Mouse (Mus musculus): Measurements from ENCODE around the gene Egfem1. TPM values are rescaled to one million over a fixed set of nuclear protein-coding genes. Genes with fewer than 3 reads are reported as not detected.

Egfem1 gene
- polyA plus RNA-seq, 1 experiment = not detected

DNA sequence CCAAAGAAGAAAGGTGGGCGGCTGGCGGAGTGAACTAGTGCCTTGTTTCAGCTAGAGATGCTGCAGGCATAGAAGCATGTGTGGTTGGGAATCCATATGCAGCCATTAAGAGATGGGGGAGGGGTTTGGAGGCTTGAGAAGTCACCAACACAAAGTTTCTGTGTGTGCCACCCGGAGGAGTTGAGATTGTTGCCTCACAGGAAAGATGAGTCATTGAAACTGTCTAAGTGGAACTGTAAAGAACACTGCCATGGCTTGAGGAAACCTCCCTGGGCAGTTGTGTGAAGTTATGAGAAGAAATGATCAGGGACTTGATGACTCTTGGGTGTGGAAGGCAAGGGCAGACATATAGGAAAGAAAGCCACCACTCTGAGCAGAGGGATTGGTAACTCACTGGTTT is 32.7 kb downstream of the Egfem1 start:
- no peak for TF ChIP-seq TCF3 (IDR thresholded peaks at IDR 0.05; ENCODE audit: insufficient read length, low read depth)
- no peak for TF ChIP-seq SRF (IDR thresholded peaks at IDR 0.05; ENCODE audit: control insufficient read depth, insufficient read length, low read depth)
- TF ChIP-seq POLR2AphosphoS2 (IDR thresholded peaks at IDR 0.05; ENCODE audit: insufficient read length, low read depth) = no peak
- no peak for TF ChIP-seq MAX (IDR thresholded peaks at IDR 0.05; ENCODE audit: low read depth)
- TF ChIP-seq USF1 (IDR thresholded peaks at IDR 0.05; ENCODE audit: low read depth) = no peak
- no peak for TF ChIP-seq CEBPB (IDR thresholded peaks at IDR 0.05; ENCODE audit: insufficient read depth, poor library complexity, severe bottlenecking)
- no peak for TF ChIP-seq E2F4 (IDR thresholded peaks at IDR 0.05; ENCODE audit: insufficient read depth)
- no peak for TF ChIP-seq POLR2A (IDR thresholded peaks at IDR 0.05; ENCODE audit: insufficient read length, low read depth)
- TF ChIP-seq MYOG (IDR thresholded peaks at IDR 0.05; ENCODE audit: control insufficient read depth in 1 of 3, insufficient read depth in 1 of 3, insufficient read length in 2 of 3, low read depth in 2 of 3) = no peak
- no peak for TF ChIP-seq TCF12 (IDR thresholded peaks at IDR 0.05; ENCODE audit: insufficient read depth, poor library complexity, severe bottlenecking)
- no peak for TF ChIP-seq REST (IDR thresholded peaks at IDR 0.05; ENCODE audit: insufficient read depth, insufficient read length)
- no peak for TF ChIP-seq MYOD1 (IDR thresholded peaks at IDR 0.05; ENCODE audit: control insufficient read depth in 1 of 3, insufficient read length in 2 of 3, low read depth in 2 of 3)
- H3K36me3 ChIP-seq (ENCODE audit: control insufficient read depth, insufficient read depth) = no peaks in the 10 kb centered on the region
- H3K4me3 ChIP-seq = no peak overlapping the region
- H3K27me3 ChIP-seq (ENCODE audit: control insufficient read depth, insufficient read depth, insufficient read length) = no peaks in the 10 kb centered on the region
- no peaks in the 10 kb centered on the region for H3K79me2 ChIP-seq (ENCODE audit: control insufficient read depth, insufficient read depth)
- H3ac ChIP-seq (ENCODE audit: control insufficient read depth, insufficient read length) = no peak overlapping the region
- H3K4me2 ChIP-seq (ENCODE audit: low read depth) = no peak overlapping the region

DNA sequence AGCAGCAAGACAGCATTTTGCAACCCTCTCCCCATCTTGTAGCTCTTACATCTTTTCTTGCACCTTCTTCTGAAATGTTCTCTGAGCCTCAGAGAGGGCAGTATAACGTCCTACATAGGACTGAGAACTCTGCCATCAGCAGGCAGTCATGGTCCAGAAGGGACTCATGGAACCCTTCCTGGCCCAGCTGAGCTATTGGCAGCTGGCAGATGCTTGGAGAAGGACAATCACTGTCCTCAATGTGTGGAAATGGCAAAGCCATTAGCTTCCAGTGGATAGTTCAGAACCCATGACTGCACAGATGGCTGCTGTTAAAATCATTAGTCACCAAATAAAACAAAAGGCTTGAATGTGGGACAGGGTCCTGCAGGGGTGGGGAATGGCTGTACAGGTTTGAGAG is 35.6 kb downstream of the Egfem1 start:
- Histone ChIP-seq H3K4me2 (ENCODE audit: low read depth) (no peak overlapping the region), H3K36me3 (ENCODE audit: control insufficient read depth, insufficient read depth) (no peaks in the 10 kb centered on the region), H3ac (ENCODE audit: control insufficient read depth, insufficient read length) (no peak overlapping the region), H3K27me3 (ENCODE audit: control insufficient read depth, insufficient read depth, insufficient read length) (no peaks in the 10 kb centered on the region), H3K79me2 (ENCODE audit: control insufficient read depth, insufficient read depth) (no peaks in the 10 kb centered on the region), H3K4me3 (no peak overlapping the region)
- TF ChIP-seq TCF12 (IDR thresholded peaks at IDR 0.05; ENCODE audit: insufficient read depth, poor library complexity, severe bottlenecking) (no peak), POLR2AphosphoS2 (IDR thresholded peaks at IDR 0.05; ENCODE audit: insufficient read length, low read depth) (no peak), USF1 (IDR thresholded peaks at IDR 0.05; ENCODE audit: low read depth) (no peak), TCF3 (IDR thresholded peaks at IDR 0.05; ENCODE audit: insufficient read length, low read depth) (no peak), MYOG (IDR thresholded peaks at IDR 0.05; ENCODE audit: control insufficient read depth in 1 of 3, insufficient read depth in 1 of 3, insufficient read length in 2 of 3, low read depth in 2 of 3) (no peak), E2F4 (IDR thresholded peaks at IDR 0.05; ENCODE audit: insufficient read depth) (no peak), MAX (IDR thresholded peaks at IDR 0.05; ENCODE audit: low read depth) (no peak), REST (IDR thresholded peaks at IDR 0.05; ENCODE audit: insufficient read depth, insufficient read length) (no peak), MYOD1 (IDR thresholded peaks at IDR 0.05; ENCODE audit: control insufficient read depth in 1 of 3, insufficient read length in 2 of 3, low read depth in 2 of 3) (no peak), SRF (IDR thresholded peaks at IDR 0.05; ENCODE audit: control insufficient read depth, insufficient read length, low read depth) (no peak), CEBPB (IDR thresholded peaks at IDR 0.05; ENCODE audit: insufficient read depth, poor library complexity, severe bottlenecking) (no peak), POLR2A (IDR thresholded peaks at IDR 0.05; ENCODE audit: insufficient read length, low read depth) (no peak)

DNA sequence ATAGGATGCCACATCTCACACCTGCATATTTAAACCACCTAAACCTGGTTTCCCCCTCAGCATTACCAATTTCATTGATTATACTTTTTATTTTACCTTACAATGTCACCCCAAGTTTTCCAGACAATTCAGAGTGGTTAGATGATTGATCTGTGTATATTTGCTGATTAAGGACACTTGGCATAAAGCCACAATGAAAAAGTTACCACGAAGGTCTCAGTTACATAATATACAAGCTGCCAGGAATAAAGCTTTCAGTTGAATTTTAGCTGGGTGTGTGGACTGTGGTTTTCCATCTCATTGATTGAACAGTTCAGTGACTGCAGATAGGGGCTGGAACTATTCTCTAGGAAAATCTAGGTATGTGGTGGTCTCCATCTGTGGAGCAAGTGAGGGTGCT is 40.7 kb downstream of the Egfem1 start:
- no peaks in the 10 kb centered on the region for H3K36me3 ChIP-seq (ENCODE audit: control insufficient read depth, insufficient read depth)
- no peak for TF ChIP-seq MAX (IDR thresholded peaks at IDR 0.05; ENCODE audit: low read depth)
- TF ChIP-seq POLR2A (IDR thresholded peaks at IDR 0.05; ENCODE audit: insufficient read length, low read depth) = no peak
- TF ChIP-seq TCF3 (IDR thresholded peaks at IDR 0.05; ENCODE audit: insufficient read length, low read depth) = no peak
- no peak for TF ChIP-seq CEBPB (IDR thresholded peaks at IDR 0.05; ENCODE audit: insufficient read depth, poor library complexity, severe bottlenecking)
- no peak for TF ChIP-seq TCF12 (IDR thresholded peaks at IDR 0.05; ENCODE audit: insufficient read depth, poor library complexity, severe bottlenecking)
- no peak for TF ChIP-seq MYOD1 (IDR thresholded peaks at IDR 0.05; ENCODE audit: control insufficient read depth in 1 of 3, insufficient read length in 2 of 3, low read depth in 2 of 3)
- no peak for TF ChIP-seq USF1 (IDR thresholded peaks at IDR 0.05; ENCODE audit: low read depth)
- no peak for TF ChIP-seq E2F4 (IDR thresholded peaks at IDR 0.05; ENCODE audit: insufficient read depth)
- TF ChIP-seq MYOG (IDR thresholded peaks at IDR 0.05; ENCODE audit: control insufficient read depth in 1 of 3, insufficient read depth in 1 of 3, insufficient read length in 2 of 3, low read depth in 2 of 3) = no peak
- TF ChIP-seq POLR2AphosphoS2 (IDR thresholded peaks at IDR 0.05; ENCODE audit: insufficient read length, low read depth) = no peak
- no peak for TF ChIP-seq SRF (IDR thresholded peaks at IDR 0.05; ENCODE audit: control insufficient read depth, insufficient read length, low read depth)
- no peak for TF ChIP-seq REST (IDR thresholded peaks at IDR 0.05; ENCODE audit: insufficient read depth, insufficient read length)
- H3K27me3 ChIP-seq (ENCODE audit: control insufficient read depth, insufficient read depth, insufficient read length) = no peaks in the 10 kb centered on the region
- H3ac ChIP-seq (ENCODE audit: control insufficient read depth, insufficient read length) = no peak overlapping the region
- no peak overlapping the region for H3K4me3 ChIP-seq
- no peaks in the 10 kb centered on the region for H3K79me2 ChIP-seq (ENCODE audit: control insufficient read depth, insufficient read depth)
- no peak overlapping the region for H3K4me2 ChIP-seq (ENCODE audit: low read depth)

DNA sequence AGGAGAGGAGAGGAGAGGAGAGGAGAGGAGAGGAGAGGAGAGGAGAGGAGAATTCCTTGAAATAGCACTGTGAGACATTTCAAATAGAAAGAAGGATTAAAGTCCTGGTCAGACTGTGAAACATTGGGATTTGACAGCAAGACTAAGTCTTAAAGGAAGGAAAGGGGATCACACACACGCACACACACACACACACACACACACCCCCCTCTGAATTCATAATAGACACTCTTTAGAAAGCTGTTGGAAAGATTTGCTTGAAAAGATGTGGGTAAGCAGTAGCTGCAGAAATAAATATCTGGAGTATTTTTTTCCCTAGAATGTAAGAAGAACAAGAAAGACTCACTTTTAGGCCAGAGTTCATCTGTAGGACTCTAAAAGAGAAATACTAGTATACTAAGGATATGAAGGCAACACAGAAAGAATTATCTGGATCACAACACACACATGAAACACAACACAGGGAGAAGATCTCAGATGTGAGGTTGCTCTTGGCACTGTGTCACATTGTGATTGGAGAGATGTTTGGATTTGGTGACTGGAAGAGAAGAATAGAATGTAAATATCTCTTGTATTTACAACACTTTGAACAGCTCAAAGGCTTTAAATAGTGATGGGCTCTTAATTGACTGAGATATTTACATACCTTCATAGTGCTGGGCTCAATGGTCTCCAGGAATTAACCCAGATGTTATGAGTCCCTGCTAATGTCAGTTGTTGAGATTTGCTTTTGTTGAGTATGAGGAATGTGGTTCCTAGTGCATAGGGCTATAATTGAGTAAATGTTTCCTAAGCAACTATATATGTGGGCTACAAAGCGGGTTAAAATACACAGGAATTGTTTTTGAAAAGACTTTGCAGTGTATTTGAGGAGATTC is 50.5 kb downstream of the Egfem1 start:
- no peak overlapping the region for H3ac ChIP-seq (ENCODE audit: control insufficient read depth, insufficient read length)
- H3K27me3 ChIP-seq (ENCODE audit: control insufficient read depth, insufficient read depth, insufficient read length) = no peaks in the 10 kb centered on the region
- no peaks in the 10 kb centered on the region for H3K79me2 ChIP-seq (ENCODE audit: control insufficient read depth, insufficient read depth)
- H3K4me3 ChIP-seq = no peak overlapping the region
- H3K36me3 ChIP-seq (ENCODE audit: control insufficient read depth, insufficient read depth) = no peaks in the 10 kb centered on the region
- TF ChIP-seq SRF (IDR thresholded peaks at IDR 0.05; ENCODE audit: control insufficient read depth, insufficient read length, low read depth) (no peak), MYOG (IDR thresholded peaks at IDR 0.05; ENCODE audit: control insufficient read depth in 1 of 3, insufficient read depth in 1 of 3, insufficient read length in 2 of 3, low read depth in 2 of 3) (no peak), TCF12 (IDR thresholded peaks at IDR 0.05; ENCODE audit: insufficient read depth, poor library complexity, severe bottlenecking) (no peak), MYOD1 (IDR thresholded peaks at IDR 0.05; ENCODE audit: control insufficient read depth in 1 of 3, insufficient read length in 2 of 3, low read depth in 2 of 3) (no peak)
- H3K4me2 ChIP-seq (ENCODE audit: low read depth) = no peak overlapping the region
